Mouse (Mus musculus): ENCODE measurements around the gene Btnl10.
"Not testable (repeated sequence)": the region's sequence is repeated elsewhere in the genome, so short reads cannot be mapped to it uniquely, and the experiment has no call there.

Gene Btnl10

GRCm38 (mm10) chr11:58931576-58931975, 13.9 kb downstream of the Btnl10 start:
- DNase-seq = no peak

DNA sequence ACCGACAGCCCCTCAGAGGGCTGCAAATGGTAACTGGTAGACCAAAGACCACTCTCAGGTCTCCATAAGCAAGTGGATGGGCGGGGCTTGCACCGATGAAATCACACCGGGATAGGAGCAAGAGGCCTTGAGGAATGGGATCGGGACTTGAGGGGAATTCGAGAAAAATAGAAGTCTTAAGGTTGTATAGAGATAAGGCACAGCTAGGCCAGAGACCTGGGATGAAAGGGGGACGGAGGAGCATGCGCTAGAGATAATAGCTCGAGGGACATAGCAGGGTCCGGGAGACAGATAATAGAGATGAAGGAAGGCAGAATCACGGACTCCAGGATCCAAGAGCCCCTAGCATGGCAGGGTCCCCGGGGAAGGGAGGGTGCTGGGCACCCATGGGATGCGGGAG, 20.2 kb downstream of the Btnl10 start:
- no peak for DNase-seq

- DNase-seq = peak; percentile 99
These were observed 20.8 kb downstream of the Btnl10 start, which contains the start of gene Rnf187 for GRCm38 (mm10) chr11:58938322-58939087. TSS of gene Rnf187 (minus strand) at chr11:58938916.

- no peak for DNase-seq
These were observed 21.4 kb downstream of the Btnl10 start for GRCm38 (mm10) chr11:58939088-58939439.

DNA sequence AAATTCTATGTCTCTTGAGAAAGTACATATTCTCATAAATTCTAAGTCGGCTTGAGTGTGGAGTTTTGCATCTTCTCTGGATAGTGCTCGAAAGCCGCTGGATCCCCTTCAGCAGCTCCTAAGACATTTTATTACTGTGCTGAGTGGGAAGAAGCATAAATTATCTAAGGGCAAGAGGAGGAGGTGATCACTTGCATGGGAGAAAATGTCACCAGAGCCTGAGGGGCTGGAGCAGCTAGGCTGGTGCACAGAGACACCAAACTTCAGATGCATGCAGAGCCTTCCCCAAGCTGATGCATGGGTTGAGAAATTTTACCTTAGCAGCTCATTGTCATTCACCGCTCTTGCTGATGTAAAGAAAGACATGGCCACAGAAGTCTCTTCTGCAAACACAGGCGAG, 26.4 kb downstream of the Btnl10 start:
- peak; percentile 62 for DNase-seq

DNA sequence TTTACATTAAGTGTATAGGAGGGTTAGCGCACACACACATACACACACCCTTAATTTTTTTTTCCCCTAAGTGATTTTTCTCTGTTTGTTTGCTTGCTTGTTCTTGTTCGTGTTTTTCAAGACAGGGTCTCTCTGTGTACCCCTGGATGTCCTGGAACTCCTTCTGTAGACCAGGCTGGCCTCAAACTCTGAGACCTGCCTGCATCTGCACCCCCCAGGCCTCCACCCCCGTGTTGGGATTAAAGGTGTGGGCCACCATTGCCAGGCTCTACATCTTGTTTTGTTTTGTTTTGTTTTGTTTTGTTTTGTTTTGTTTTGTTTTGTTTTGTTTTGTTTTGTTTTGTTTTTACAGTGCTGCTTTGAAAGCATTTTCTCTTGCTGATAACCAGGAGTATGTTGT, 29.6 kb downstream of the Btnl10 start:
- no peak for DNase-seq

DNA sequence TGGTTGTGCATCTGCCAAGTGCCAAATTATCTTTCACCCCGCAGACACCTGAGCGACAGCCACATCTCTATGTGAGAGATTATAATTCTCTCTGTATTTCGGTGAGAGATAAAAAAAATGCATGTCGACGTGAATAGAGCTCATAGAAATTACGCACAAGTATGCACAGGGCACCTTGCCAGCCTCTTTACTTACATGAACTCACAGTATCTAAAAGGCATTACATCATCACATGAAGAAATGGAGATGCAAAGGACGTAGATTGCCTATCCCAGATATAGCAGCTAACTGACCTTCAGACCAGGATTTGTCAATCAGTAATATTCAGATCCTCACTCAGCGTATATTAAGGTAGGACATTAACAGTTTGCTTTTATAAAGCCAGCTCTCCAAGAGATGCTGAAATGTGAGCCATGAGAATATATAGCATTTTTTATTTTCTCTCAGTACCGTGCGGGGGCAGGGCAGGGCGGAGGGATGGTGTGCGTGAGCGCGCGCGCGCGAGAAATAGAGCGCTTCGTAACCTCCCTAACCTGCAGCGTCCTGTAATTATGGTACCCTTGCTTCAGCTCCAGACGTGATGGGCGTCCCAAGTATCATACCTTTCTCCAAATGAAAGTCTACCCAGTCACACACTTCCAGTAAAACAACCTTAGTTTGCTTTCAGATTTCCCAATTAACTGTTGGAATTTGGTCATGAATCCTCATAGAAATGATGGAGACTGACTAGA, 30.3 kb downstream of the Btnl10 start:
- no peak for DNase-seq

DNA sequence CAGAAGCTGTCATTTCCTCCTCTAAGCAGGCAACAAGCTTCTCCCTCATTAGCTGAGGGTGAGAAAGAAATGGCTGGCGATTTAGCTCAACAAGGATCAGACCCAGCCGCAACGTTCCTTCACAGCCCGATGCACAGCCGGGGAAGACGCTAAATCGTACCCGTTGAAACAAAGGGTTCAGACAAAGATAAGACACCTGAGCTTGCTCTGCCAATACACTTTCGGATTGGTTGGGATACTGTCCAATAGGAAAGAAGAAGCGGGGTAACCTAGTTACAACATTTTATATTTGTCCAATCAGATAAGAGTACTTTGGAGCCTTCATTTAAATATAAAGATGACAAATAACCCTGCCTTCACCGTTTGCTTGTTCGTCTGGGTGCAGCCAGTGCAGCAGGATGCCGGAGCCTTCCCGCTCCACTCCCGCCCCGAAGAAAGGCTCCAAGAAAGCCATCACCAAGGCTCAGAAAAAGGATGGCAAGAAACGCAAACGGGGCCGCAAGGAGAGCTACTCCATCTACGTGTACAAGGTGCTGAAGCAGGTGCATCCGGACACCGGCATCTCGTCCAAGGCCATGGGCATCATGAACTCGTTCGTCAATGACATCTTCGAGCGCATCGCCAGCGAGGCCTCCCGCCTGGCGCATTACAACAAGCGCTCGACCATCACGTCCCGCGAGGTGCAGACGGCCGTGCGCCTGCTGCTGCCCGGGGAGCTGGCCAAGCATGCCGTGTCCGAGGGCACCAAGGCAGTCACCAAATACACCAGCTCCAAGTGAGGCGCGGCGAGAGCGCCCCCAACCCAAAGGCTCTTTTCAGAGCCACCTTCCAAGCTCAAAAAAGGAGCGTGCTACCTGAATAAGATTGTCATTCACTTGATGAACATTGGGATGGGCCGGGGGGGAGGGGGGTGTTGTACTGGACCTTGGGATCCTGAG, 31.1 kb downstream of the Btnl10 start, which contains the start of gene Hist3h2ba:
Hist3h2ba (plus strand) TSS at position 379 of the 938 bp plus-strand sequence.
- DNase-seq = peak; percentile 97

GRCm38 (mm10) chr11:58949480-58950431, 32.0 kb downstream of the Btnl10 start:
- no peak for DNase-seq

DNA sequence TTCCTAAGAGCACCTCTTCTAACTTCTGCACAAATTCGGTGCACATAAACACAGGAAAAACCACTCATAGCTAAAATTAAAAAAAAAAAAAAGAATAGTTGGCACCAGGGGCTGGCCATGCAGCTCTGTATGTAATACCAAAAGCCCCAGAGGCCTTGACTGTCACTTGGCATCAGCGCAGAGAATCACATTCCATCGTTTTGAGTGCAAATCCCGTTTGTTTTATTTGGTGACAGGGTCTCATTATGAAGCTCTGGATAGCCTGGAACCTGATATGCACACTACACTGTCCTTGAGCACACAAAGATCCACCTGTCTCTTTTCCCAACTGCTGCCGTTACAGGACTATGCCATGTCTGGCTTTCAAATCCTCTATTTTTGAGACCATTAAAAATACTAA, 33.5 kb downstream of the Btnl10 start:
- DNase-seq = no peak

GRCm38 (mm10) chr11:58953351-58954169, 35.9 kb downstream of the Btnl10 start:
- no peak for DNase-seq

- DNase-seq = not testable (repeated sequence)
These were observed 36.4 kb downstream of the Btnl10 start for GRCm38 (mm10) chr11:58954170-58954419.

GRCm38 (mm10) chr11:58954420-58955142, 36.9 kb downstream of the Btnl10 start, which contains the start of the genes Hist3h2a and Trim17:
TSS of gene Hist3h2a (plus strand) at chr11:58954685.
TSS of gene Trim17 (plus strand) at chr11:58954685.
- peak; percentile 99 for DNase-seq

- DNase-seq = no peak
These were observed 37.6 kb downstream of the Btnl10 start for GRCm38 (mm10) chr11:58955143-58955867.

GRCm38 (mm10) chr11:58955868-58956257, 38.2 kb downstream of the Btnl10 start:
- peak; percentile 28 for DNase-seq

- DNase-seq = peak; percentile 86
These were observed 39.7 kb downstream of the Btnl10 start for GRCm38 (mm10) chr11:58957226-58957914.

GRCm38 (mm10) chr11:58958536-58958935, 40.8 kb downstream of the Btnl10 start:
- peak; percentile 67 for DNase-seq

- DNase-seq = peak; percentile 88
These were observed 41.6 kb downstream of the Btnl10 start for GRCm38 (mm10) chr11:58959186-58959825.
